Mouse (Mus musculus): Measurements from ENCODE around the gene Dock1.

The Dock1 gene

DNA sequence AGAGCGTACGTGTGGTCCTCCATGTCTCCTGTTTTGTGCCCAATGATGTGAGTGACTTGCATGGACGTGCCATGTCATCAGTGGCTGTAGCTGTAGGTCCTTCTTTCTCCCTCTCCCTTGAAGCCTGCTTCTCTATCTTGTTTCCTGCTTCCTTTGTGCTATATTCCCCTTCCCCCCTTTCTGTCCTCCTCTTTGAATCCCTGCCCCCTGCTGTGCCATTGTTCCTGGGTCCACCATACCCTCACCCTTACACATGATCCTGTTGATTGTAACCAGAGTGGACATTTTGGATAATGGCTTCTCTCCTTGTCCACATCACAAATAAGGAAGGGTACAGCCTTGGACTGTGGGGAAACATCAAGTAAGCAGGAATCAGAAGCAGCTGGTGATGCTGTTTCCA is 81.0 kb downstream of the Dock1 start:
- no peak for DNase-seq (ENCODE audit: low read depth)

DNA sequence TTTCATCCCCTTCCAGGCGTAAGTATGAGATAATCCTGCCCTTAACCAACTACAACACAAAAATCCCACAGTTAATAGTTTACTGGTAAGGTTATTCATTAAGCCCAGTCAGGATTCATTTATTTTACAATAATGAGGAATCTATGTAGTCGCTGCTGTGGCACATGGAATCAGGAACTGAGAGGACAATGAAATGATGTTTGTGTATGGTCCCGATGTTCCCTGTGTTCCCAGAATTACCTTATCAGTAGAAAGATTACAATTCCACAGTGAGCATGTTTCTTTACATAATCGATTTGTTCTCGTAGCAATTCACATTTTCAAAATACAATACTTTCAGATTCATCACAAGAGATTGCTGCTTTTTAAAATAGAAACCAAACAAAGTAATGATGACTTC is 83.0 kb downstream of the Dock1 start:
- DNase-seq (ENCODE audit: low read depth), result no peak

DNA sequence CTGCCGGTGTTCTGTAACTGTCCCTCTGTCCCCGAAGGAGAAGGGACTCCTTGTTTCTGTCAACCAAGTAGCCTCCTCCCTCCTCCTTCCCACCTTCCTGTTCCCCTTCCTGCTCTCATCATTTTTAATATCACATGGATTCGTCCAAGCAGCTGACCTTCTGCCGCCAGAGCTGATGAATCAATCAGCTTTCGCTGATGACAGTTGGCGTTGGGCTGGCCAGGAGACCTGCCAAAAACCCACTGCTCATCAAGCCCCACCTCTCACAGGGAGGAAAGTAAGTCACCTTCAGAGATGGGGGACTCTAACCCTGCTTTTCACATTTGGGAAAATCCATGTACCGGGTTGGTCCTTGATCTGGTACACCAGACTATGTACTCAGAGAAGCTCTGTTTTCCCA is 87.2 kb downstream of the Dock1 start:
- DNase-seq (ENCODE audit: low read depth), result no peak

DNA sequence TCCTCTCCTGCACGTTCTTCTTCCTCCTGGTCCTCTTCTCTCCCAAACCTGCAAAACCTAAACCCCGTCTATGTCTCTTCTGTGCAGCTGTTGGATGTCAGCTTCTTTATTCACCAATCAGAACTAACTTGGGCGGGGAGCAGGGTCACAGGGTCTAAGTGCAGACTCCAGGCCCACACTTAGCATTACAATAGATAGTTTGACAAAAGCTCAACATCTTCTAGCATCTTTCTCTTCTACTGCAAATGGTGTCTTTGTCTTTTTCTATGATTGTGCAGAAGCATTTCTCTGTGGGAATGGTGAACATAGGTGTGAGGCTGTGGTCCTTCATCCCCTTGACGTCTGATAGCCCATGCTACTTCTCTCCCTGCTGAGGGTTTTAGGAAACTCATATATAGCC is 91.3 kb downstream of the Dock1 start:
- DNase-seq (ENCODE audit: low read depth), result no peak

DNA sequence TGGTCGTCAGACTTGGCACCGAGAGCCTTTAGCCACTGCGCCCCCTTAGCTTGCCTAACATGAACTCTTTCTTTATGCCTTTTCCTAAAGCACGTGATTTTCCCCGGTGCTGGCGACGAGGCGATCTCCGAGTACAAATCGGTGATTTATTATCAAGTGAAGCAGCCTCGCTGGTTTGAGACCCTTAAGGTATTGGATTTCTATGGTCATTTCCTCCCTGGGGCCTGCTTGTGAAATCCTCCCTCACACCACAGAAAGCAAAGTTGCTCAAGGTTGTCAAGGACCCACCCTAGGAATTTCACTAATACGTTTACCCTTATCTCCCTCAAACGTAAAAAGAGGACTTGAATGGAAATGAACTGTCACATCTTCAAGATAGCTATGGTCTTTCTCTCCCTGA is 94.7 kb downstream of the Dock1 start:
- DNase-seq (ENCODE audit: low read depth), result no peak

DNA sequence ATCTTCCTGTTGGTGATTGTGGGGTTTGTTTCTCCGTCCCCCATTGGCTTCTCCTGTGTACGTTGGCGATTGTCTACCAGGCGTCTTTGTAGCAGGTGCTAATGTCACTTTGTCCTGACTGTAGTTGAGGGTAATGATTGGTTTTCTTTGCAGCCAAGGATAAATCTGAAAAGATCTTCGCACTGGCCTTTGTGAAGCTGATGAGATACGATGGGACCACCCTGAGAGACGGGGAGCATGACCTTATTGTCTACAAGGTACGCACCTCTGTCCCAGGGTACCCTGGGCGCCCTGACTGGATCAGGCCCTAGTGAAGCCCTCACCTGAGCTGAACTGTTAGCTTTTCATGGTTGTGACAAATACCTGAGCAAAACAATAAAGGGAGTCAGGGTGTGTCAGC is 100.9 kb downstream of the Dock1 start:
- no peak for DNase-seq (ENCODE audit: low read depth)

DNA sequence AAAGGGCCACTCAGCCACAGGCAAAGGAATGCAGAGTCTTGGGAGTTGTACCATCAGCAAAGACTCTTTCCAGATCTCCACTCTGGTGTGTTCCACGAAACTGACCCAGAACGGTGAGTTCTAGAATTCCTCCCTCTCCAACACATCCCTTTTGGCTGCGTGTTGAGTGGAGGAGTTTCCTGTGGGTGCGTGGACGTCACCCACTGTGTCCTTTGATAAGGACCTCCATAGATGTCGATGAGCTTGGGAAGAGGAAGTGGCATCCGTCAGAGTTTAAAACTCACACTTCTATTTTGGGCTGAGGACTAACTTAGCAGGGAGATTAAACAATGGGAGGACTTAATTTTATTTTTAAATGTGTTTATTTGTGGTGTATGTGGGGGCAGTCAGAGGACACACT is 101.9 kb downstream of the Dock1 start:
- DNase-seq (ENCODE audit: low read depth), result no peak

DNA sequence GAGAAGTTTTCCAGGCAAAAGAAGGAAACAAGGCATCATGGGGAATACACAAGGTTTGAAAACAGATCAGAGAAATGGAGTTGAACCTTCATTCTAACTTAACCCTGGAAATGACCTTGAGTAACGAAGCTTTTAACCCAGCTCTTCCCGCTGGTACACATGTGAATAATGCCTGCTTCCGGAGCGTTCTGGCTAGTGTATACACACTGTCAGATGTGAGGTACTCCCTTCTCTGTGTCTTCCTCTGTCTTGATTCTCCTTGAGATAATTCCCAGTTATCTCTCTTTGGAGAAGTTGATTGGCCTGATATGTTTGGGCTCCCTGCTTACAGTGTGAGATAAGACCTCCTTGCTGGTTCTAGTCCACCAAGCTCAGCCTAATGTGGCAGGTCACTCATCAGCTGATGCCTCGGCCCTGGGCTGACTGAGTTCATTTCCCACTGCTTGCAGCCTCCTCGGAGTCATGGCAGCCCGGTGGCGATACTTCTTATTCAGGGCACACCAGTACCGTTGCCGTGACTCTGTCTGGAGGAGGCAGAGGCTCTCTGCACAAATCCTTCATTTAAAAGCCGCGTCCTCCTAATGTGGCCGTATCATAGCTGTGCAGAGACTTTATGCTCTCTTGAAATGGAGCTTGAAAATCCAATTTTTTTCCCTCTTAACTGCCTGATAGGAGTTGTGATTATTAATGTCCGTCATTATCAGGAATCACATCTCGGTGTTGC is 102.6 kb downstream of the Dock1 start:
- no peak for DNase-seq (ENCODE audit: low read depth)

DNA sequence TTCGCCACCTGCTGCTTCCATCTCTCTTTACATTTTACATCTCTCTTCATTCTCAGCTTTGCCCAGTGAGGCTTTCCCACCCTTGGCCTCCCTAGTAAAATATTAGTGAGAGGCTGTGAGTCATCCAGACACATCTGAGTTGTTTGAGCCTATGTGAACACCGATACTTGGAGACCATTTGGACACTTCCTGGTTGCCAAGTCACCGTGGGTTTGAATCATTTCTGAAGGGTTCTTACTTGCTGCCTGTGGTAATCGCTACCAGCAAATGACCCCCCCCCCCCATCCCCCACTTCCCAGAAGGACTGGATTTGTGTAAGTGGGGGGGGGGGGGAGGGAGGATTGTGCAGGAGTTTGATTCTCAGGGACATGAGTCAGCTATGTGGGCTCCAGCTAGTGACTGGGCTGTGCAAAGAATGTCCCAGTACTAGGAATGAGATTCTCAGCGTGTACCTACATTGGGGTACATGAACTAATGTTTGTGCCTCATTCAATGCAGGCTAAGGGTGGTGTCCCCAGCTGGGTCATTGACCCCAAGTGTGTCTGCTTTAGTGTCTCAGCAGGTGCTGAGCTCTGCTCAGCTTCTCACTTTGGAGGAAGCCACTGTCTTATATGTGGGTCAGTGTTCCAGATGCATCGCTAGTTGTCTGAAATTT is 103.4 kb downstream of the Dock1 start:
- peak; percentile 88 for DNase-seq (ENCODE audit: low read depth)

DNA sequence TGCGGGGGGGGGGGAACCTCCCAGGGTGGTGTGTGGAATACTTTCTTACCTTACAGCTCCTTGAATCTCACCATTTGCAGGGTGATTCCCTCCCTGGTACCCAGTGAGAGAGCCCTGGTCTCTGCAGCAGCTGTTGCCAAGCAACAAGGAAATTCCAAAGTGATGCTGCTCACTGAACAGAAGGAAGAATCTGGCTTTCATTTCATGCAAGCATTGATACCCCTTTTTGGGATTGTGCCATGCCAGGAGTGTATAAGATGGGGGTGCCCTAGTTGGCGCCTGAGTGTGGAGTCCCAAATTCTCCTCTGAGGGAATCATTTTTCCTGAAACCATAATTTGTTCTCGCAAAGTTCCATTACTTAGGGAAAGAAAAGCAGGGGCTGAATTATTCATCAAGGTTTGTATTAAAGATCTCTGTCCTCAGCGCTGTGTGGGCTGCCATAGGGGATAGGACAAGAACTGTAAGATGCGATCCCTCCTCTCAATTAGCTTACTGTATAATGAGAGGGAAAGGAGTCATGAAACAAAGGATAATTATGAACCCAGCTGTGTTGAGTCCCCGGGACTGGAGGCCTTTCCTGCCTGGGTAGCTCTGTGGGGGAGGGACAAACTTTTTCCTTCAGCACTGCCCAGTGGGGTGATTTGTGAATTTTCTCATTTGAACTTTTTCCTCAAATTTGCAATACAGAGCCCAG is 104.2 kb downstream of the Dock1 start:
- DNase-seq (ENCODE audit: low read depth), result no peak

DNA sequence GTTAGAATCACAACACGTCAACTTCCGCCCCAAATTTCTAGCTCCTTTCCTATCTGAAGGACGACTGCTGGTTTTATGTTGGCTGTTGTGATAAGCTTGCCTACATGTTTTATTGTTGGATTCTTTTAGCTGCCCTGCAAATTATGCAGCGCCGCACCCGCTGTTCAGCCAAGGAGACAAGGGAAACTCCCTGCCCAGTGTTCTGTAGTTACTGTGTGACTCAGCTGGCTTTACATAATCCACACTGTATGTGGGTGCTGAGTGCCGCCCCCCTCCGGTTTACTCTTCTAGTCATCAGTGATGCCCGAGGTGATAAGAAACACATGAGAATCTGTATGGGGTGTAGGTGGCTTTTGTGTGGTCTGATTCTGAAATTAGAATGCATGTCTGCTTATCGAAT is 105.2 kb downstream of the Dock1 start:
- DNase-seq (ENCODE audit: low read depth), result peak; percentile 13

DNA sequence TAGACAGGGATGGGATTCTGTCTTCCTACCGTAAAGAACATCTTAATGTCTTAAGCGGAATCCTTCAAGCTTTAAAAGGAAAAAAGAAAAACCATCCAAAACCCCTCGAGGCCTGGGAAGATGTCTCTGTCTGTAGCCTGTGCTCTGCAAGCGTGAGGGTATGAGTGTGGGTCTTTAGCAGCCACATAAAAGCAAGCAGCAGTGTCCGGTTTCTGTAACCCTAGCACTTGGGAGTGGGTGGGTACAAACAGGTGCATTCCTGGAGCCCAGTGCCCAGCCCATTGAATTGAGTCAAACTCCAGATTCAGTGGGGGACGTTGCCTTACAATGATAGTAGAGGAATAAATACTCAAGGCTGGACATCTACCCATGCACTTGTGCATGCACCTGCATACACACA is 105.9 kb downstream of the Dock1 start:
- DNase-seq (ENCODE audit: low read depth), result no peak

DNA sequence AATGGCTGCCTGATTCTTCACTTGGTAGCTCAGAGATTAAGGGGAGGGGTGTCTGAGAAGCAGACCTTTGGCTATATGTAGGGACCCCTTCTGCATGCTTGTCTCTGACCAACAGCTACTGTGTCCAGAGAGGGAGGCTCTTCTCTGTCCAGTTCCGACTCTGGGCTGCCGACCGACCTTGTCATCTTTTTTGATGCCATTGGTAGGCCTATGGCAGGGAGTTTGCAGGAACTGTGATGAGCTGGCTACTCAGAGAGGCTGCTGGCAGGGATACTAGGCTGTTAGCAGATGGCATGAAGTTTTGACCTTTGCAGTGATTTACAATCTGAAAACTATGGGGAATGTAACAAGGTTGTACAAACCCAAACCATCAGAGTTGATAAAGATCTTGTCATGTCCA is 109.3 kb downstream of the Dock1 start:
- no peak for DNase-seq (ENCODE audit: low read depth)

DNA sequence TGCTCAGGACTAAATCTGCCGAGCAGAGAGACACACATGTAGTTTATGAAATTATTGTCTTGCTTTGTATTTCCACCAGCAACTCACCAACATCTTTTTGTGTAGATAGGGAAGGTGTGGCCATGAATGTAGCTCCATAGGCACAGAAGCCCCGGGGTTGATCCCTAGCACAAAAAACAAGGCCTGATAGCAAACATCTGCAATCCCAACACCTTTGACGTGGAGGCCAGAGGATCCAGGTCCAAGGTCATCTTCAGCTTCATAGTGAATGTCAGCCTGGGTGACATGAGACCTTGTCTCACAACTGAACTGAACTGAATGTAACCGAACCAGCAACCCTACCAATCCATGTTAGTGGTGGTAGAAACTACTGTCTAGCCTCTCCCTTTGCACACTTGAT is 116.7 kb downstream of the Dock1 start:
- no peak for DNase-seq (ENCODE audit: low read depth)

DNA sequence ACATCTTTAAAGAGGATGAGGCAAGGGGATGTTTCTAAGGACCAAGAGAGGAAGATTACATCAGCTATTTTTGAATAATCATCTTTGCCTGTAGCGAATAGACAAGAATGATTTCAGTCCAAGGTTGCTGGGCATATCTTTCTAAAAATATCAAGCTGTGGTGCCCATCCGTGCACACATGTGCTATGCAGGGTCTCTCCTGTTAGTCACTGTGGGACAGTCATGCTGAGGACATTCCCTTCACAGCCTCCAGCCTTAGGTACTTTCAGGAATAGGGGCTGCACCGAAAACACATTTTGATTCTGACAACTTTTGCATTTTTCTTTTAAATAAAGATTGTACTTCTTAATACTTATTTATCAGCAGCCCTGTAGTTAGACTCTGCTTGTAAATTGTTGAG is 124.4 kb downstream of the Dock1 start:
- DNase-seq (ENCODE audit: low read depth), result no peak

DNA sequence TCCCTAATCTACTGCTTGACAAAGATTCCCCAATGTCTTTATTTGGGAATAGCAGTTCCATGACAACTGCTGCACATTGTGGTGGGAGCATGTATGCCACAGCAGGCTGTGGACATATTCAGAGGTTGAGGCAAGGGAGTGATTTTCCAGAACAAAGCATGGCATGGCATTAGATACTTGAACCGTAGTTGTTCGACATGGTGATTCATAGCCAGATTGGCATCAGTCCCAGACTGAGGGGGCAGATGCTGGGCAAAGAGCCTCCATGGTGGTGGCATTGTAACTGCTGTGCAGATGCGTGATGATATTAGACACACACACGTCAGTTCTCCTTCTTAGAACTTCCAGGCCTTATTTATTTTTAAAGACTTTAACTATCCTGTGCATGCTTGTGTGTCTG is 129.6 kb downstream of the Dock1 start:
- peak; percentile 76 for DNase-seq (ENCODE audit: low read depth)

DNA sequence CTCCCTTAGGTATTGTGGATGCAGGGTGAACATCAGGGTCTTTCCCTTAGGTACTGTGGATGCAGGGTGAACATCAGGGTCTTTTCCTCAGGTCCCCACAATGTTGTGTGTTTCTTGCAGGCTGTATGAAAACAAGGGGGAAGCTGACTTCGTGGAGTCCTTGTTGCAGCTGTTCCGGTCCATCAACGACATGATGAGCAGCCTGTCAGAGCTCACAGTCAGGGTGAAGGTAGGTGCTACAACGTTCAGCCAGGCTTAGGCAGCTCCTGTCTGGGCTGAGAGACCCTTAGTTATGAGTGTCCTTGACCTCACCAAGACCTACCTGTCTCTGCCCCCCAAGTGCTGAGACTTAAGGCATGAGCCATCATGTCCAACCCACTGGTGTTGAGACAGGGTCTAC is 134.0 kb downstream of the Dock1 start:
- no peak for DNase-seq (ENCODE audit: low read depth)

DNA sequence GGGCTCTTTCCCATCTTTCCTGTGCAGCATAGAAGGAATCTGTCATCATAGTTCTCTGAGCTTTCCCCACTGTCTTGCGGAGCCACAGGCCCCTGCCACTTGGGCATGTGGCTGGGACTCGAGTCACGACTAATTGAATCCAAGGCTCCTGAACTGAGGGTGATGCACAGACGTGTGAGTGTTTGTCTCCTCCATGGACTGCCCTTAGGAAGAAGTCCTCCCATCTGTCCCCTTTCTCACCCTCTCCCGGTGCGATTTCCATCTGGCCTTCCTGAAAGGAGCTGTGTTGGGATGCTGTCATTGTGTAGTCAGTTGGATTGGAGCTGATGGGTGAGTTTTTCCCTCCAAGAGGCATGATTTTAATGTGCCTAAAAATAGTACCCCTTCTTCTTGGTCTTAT is 136.3 kb downstream of the Dock1 start:
- no peak for DNase-seq (ENCODE audit: low read depth)

DNA sequence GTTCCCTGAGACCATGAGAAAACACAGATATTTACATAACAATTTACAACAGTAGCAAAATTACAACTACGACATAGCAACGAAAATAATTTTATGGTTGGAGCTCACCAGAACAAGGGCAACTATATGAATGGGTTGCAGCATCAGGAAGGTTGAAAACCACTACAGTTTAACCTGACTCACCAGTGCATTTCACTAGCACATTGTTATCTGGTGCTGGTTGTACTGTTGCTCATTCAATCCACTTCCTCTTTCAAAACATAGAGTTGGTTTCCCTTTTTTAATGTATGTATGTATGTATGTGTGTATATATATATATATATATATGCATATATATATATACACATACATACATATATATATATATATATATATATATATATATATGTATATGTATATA is 138.0 kb downstream of the Dock1 start:
- DNase-seq (ENCODE audit: low read depth), result no peak

DNA sequence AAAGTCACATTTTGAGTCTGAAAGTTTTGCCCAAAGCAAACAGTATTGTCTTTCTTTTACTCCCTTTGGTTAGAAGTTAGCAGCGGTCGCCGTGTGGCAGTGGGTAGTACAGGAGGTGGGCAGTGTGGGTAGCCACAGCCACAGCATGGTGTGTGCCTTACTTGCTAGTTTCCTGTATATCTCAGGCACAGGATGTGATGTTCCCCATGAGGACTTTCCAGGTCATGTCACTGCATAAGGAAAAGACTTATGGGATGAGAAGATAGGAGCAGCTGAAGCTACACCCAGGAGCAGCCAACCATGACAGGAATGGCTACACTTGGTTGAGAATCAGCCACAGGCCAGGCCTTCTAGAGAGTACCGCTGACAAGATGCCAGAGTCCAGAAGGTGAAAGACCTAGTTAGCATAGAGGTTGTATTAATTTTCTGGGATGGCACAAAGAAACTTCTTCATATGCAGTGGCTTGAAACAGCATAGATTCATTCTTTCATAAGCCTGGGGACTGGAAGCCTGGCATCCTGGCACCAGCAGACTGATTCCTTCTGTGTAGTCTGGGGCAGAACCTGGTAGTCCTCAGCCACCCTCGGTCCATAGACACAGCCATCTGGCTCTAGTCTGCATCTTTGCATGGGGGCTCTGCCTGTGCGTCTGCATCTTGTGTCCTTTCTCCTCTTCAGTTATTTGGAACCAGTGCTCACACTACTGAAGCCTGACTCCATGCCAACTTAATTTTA is 139.0 kb downstream of the Dock1 start:
- DNase-seq (ENCODE audit: low read depth), result no peak

DNA sequence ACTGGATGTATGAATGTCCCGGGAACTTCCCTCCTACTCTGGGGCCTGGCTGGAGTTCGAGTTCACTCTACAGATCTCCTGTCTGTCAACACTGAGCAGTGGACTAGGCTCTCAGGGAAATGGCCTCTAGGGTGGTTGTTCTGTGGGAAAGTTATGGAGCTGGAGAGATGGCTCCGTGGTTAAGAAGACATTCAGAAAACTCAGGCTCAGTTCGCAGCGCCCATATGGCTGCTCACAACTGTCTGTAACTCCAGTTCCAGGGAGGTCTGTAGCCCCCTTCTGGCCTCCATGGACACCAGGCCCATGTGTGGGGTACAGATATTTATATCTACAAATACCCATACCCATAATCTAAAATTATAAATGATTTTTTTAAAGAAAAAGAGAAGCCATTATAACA is 148.0 kb downstream of the Dock1 start:
- DNase-seq (ENCODE audit: low read depth), result no peak

DNA sequence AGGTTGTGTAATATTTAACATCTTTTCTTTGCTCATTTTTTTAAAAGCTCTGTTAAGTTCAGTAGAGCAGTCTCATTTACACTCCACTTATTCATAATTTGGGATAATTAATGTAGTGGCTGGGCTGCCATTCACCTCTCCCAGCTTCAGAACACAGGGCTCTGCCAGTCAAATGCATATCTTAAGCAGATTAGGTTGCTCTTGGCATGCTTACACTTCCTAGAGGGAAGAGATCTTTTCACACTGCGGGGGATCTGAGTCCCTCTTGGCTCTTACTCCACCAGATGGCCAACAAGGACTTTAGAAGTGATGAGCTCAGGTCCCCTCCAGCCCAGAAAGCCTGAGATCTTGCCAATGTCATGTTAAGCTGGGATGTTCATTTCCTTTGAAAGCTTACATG is 150.8 kb downstream of the Dock1 start:
- DNase-seq (ENCODE audit: low read depth), result no peak

DNA sequence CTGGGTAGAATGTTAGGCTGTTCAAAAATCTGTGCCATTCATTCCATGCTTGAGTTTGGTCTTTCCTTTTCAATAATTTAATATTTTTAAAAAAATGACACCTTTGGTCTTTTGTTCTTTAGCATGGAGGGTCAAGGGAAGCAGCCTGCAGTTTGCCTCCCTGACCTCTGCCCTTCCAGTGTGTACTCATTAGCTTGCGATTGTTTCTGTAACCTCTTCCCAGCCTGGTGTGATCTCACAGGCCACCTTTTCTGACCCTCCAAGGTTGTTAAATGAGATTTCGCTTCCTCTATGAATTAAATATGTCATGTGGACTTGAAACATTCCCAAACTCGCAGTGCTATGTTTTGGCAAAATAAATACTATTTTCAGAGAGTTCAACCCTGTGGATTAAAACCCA is 151.6 kb downstream of the Dock1 start:
- DNase-seq (ENCODE audit: low read depth), result no peak

Measured in fibroblast of lung, adult 2 months (primary cell).